Mouse (Mus musculus) ES-E14 (cell line): ENCODE data around the gene Htr1f.

Experiments
- MAFK ChIP-seq: IDR thresholded peaks from 2 replicates; pipeline ENCODE4 v1.6.1; 2014; ENCODE audit warnings: mild to moderate bottlenecking, low read depth, low read length, inconsistent platforms; ENCODE audit not compliant: insufficient read depth
- ZC3H11A ChIP-seq: IDR thresholded peaks from 2 replicates; pipeline ENCODE4 v1.6.1; 2012; ENCODE audit warnings: low read depth, mild to moderate bottlenecking, inconsistent platforms, low read length, borderline replicate concordance

DNA sequence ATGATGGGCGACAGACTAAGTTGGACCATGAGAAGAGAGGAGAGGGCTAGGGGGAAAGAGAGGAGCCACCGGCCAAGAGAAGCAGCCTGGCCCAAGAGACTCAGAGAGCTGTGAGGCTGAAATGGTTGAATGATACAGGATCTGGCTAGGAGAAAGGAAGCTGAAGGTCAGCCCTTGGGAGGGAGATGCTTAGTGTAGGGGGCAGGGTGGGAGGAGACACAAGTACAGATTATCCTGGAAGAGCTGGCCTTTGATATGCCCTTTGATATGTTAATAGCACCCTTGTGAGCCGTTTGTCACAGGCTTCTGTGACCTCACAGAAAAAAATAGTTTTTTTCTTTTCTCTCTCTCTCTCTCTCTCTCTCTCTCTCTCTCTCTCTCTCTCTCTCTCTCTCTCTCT is 220.5 kb downstream of the Htr1f start:
- TF ChIP-seq ZC3H11A (no peak), MAFK (0 out of 2 replicates have a peak, but pooled peaks have one; percentile 8)
